Mouse (Mus musculus): ENCODE results near the gene Fam126a.
A peak's percentile ranks its signal among the peaks of the same experiment; 100 is the strongest.
"Not testable (repeated sequence)": the region's sequence is repeated elsewhere in the genome, so short reads cannot be mapped to it uniquely, and the experiment has no call there.

The Fam126a gene

GRCm38 (mm10) chr5:23900190-23900589 lies 130.3 kb downstream of the Fam126a start:
- no peak for DNase-seq (ENCODE audit: low spot score)

- DNase-seq (ENCODE audit: low spot score), result peak; percentile 10
These were observed 136.4 kb downstream of the Fam126a start for GRCm38 (mm10) chr5:23893864-23894771.

GRCm38 (mm10) chr5:23893156-23893863 lies 137.2 kb downstream of the Fam126a start:
- DNase-seq (ENCODE audit: low spot score), result no peak

DNA sequence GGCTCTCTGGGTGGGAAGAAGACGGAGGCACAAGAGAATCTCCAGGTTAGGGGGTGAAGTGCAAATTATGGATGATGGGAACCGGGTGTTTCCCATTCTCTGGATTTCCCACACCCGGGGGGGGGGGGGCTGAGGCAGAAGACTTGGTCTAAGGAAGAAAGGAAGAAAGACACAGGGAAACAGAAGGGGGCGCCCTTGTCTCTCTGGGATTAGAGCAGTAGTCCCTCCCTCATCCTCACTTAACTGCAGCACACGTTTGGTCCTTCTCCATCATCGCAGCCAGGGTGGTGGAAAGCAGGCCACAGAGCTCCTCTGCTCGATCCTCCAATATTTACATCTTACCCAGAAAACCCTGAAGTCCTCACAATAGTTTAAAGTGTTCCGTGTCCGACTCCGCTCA lies 139.8 kb downstream of the Fam126a start:
- DNase-seq (ENCODE audit: low spot score), result peak; percentile 59

DNA sequence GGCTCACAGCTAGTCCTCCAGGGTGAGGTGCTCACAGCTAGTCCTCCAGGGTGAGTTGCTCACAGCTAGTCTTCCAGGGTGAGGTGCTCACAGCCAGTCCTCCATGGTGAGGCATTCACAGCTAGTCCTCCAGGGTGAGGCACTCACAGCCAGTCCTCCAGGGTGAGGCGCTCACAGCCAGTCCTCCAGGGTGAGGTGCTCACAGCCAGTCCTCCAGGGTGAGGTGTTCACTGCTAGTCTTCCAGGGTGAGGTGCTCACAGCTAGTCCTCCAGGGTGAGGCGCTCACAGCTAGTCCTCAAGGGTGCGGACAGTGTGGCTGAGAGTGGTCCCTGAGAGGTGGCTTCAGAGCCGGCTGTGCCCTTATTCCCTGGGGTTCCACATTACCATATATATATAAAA lies 141.0 kb downstream of the Fam126a start:
- DNase-seq (ENCODE audit: low spot score), result no peak

DNA sequence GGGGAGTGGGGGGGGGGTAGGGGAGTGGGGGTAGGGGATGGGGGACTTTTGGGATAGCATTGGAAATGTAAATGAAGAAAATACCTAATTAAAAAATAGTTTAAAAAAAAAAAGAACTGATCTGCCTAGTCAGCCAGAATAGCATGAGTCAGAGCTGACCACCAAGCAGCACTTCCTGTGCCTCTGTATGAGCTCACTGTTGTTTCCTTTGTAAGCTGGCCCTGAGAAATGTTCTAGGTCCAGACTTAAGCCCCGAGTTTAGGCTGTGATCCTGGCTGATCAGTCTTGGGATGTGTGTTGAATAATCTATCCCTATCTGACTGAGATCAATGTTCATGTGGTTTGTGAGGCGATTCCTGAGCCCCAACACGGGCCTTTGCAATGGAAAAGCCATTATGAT lies 143.4 kb downstream of the Fam126a start:
- no peak for DNase-seq (ENCODE audit: low spot score)

GRCm38 (mm10) chr5:23874457-23874856 lies 156.0 kb downstream of the Fam126a start:
- no peak for DNase-seq (ENCODE audit: low spot score)

GRCm38 (mm10) chr5:23872586-23872985 lies 157.9 kb downstream of the Fam126a start:
- no peak for DNase-seq (ENCODE audit: low spot score)

- not testable (repeated sequence) for DNase-seq (ENCODE audit: low spot score)
These were observed 159.2 kb downstream of the Fam126a start for GRCm38 (mm10) chr5:23871323-23871722.

DNA sequence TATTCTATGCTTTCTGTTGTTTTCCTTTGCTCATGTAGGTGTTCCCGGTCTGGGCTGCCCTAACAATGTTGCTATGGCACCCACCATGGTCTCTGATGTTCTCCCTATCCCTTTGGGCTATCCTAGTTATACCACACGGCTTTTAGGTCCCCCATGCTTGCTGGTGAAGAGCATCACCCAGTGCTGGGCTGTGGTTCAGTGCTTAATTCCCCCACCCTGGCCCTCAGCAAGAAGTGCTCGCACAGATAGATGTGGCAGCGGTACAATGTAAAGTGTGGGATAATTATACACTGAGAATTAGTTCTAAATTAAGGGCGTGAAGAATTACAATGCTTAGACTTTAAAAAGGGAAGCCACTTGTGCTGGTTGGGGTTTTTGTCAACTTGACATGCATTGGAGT lies 164.5 kb downstream of the Fam126a start:
- DNase-seq (ENCODE audit: low spot score), result no peak

All from ovary, postnatal 36 days (tissue).